Mouse (Mus musculus) kidney, postnatal 25 days (tissue): ENCODE measurements at regions not wholly inside any gene's neighbourhood (a gene's known extent, or its start where the extent isn't known, plus 50 kb on each side); places are given as distances from the start of the nearest gene placed in this dataset.
"Not testable (repeated sequence)": the region's sequence is repeated elsewhere in the genome, so short reads cannot be mapped to it uniquely, and the experiment has no call there.

Experiments used
- DNase-seq, 2 experiments: peaks; one replicate each; pipeline ENCODE4 v3.0.0; 2021; ENCODE audit warnings: mixed read lengths in 2 of 2

- DNase-seq = no peak
These were observed 101.8 kb upstream of the Plcl2 start for GRCm38 (mm10) chr17:50407249-50407990.

- DNase-seq = no peak
These were observed 100.6 kb upstream of the Plcl2 start for GRCm38 (mm10) chr17:50408581-50408980.

- DNase-seq = no peak
These were observed 99.9 kb upstream of the Plcl2 start for GRCm38 (mm10) chr17:50409271-50409670.

- DNase-seq = no peak
These were observed 99.3 kb upstream of the Plcl2 start for GRCm38 (mm10) chr17:50409895-50410294.

GRCm38 (mm10) chr17:50410296-50410695, 98.9 kb upstream of the Plcl2 start:
- DNase-seq = no peak

GRCm38 (mm10) chr17:50412446-50412845, 96.8 kb upstream of the Plcl2 start:
- no peak for DNase-seq

GRCm38 (mm10) chr17:50413916-50414315, 95.3 kb upstream of the Plcl2 start:
- DNase-seq = no peak

DNA sequence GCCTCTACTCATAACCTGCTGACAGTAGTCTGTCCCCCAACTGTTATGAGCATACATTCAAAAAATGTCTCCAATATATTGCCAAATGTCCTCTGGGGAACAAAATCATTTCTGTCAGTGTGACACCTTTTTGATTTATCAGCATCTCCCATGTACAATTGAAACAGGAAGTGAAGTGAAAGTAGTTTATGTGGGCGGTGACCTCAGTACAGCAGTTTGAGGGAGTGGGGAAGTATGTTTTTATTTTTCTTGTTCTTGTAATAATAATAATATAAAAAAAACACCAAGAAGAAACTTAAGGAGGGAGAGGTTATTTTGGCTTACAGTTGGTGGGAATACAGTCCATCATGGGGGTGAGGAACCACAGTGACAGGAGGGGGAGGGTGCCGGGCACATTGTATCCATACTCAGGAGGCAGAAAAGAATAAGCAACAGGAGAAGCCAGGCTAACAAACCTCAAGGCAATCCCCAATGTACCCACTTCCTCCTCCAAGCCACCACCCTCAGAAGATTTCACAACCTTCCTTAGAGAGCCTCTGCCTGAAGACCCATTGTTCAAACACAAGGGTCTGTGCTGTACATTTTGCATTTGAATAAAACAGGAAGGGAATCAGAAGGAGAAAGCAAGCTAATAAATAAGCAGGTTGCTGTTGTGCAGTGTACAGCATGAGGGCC, 93.7 kb upstream of the Plcl2 start:
- DNase-seq = no peak

DNA sequence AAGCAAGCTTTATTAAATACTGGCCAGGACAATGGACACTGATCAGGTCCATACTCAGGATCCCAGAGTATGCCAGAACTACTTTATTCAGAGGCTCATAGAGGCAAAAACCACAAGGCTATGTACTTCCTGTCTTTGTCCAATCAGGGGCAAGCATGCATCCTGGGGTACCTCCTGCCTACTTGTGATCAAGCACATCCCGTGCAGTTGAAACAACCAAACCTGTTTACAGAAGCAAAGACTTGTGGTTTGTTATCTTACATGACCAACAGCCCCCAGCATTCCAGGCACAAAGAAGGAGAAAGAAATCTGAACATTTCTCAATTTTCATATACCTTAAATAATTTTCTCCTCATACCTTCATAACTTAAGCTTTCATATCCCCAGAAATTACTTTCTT, 93.1 kb upstream of the Plcl2 start:
- no peak for DNase-seq

- DNase-seq = no peak
These were observed 92.6 kb upstream of the Plcl2 start for GRCm38 (mm10) chr17:50416538-50417113.

DNA sequence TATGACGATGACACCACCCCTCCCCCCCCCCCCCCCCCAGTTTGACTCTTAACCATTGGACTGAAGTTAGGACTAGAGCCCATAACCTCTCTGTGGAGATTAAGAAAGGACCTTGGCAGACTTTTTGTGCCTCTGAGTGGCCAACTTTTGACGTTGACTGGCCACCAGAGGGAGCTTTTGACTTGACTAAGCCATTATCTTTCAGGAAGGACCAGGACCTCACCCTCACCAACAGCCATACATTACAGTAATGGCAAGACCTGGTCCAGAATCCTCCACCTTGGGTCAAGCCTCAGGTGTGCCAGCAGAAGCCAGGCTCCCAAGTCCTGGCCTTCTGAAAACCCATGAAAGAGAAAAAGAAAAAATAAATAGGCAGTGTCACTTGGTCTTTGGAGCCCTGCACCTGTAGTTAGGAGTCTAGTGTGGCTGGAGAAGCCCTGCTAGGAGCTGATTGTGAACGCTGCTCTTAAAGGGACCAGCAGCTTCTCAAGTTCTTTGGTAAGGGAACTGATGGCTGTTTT, 90.3 kb upstream of the Plcl2 start:
- DNase-seq = peak in 1 of 2 experiments; percentile 61

- not testable (repeated sequence) for DNase-seq
These were observed 89.7 kb upstream of the Plcl2 start for GRCm38 (mm10) chr17:50419551-50419950.

DNA sequence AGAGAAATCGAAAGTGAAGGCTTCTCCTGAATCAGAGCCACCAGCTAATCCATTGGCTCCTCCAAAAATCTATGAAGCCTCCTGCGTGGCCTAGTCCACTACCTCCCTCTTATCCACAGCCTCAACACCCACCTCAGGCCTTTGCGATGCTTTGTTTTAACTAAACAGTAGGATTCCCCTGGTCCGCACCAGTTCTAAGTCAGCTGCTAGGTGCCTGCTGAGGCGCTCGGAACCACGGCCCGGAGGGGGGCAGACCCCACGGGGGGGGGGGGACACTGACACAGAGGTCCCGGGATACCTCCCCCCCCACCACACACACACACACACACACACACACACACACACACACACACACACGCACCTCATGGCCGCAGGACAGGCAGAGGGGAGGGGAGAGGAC, 89.2 kb upstream of the Plcl2 start:
- DNase-seq = peak in 1 of 2 experiments; percentile 6

DNA sequence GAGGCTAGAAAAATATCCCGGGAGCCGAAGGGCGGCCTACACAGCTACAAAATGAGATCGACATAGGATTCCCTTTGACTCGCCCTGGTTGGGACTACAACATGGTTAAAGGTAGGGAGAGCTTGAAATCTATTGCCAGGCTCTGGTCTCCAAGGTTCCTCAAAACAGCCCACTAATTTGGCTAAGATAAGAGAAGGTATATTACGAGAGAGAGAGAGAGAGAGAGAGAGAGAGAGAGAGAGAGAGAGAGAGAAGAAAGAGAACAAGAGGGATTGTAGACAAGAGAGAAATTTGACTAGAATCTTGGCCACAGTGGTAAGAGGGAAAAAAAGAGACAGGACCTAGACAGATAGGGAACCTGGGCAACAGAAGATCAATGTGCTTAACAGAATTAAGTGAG, 88.5 kb upstream of the Plcl2 start:
- no peak for DNase-seq

- DNase-seq = no peak
These were observed 87.7 kb upstream of the Plcl2 start for GRCm38 (mm10) chr17:50421476-50421875.

- DNase-seq = no peak
These were observed 84.1 kb upstream of the Plcl2 start for GRCm38 (mm10) chr17:50425110-50425509.

DNA sequence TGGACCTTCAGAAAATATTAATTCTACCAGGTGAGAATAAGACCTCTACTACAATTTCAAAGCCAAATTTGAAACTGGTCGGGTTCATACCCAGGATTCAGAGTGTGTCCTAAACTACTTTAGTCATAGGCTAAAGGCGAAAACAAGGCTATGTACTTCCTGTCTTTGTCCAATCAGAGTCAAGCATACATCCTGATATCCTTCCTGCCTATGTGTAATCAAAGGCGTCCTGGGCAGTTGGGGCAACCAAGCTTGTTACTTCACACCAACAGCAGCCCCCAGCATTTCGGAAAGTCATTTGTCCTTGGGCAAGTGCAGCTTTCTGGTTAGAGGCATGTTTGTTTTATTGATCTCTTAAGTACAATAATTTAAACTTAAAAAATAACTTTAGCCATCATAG, 83.7 kb upstream of the Plcl2 start:
- DNase-seq = no peak

- DNase-seq = no peak
These were observed 83.1 kb upstream of the Plcl2 start for GRCm38 (mm10) chr17:50426146-50426545.

GRCm38 (mm10) chr17:50427331-50428003, 81.7 kb upstream of the Plcl2 start:
- no peak for DNase-seq

DNA sequence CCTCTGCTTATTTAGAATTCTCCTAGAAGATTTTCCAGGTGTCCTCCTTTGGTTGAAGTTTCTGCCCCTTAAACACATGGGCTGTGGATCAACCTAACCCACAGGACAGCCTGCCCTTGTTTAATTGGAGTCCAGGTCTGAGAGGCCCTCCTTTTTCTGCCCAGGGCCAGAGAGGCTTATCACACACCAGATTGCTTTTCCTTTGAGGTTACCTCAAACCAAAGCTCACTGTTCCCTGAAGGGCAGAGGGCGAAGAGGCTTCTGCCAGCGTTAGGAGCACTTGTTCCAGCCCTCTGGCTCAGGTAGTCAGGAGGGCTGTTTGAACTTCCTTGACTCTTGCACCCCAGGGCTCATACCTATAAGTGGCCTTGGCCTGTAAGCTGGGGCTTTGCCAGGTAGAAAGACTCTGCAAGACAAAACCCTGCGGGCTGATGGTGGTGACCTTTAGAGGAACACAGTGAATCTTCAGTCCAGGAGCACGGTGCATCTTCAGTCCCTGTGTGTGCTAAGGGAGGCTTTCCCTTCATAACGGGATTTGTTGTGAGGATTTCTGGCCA, 81.1 kb upstream of the Plcl2 start:
- DNase-seq = no peak

DNA sequence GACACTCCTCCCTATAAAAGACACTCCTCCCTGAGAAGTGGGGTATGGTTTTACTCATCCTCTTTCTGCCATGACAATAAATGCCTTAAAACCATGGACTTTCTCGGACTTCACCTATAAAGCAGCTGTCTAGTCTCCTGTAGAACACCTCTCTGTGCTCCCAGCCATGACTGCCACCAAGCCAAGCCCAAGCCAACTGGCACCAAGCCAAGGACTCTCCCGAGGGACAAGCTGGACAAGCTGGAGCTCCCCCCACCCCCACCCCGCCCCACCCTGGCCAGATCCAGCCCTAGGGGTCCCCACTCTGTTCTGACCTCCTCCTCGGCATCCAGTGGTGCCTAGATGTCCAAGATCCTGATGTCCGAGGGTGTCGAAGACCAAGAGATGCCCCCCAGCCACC, 76.6 kb upstream of the Plcl2 start:
- no peak for DNase-seq

GRCm38 (mm10) chr17:50438960-50439359, 70.2 kb upstream of the Plcl2 start:
- no peak for DNase-seq

DNA sequence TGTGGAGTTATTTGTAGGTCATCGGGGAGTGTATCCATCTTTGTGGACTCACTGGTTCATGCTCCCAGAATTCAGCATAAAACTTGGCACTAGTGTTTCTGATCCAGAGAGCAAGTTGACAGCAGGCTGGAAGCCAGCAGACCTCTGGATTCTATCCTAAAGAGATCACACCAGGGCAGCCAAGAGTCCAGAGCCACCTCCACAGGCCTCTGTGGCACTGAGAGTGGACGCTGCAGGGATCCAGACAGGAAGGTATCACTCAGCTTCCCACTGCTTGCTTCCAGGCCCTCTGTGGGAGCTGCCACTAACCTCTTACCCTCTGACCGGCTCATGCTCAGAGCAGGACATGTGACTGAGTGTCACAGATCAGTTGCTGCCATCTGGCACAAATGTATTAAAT, 69.8 kb upstream of the Plcl2 start:
- peak; percentile 23 to 56 for DNase-seq
